Mouse (Mus musculus) spleen, adult 18-20 months (tissue): ENCODE results near the gene Rpl35a.
"Not testable (repeated sequence)": the region's sequence is repeated elsewhere in the genome, so short reads cannot be mapped to it uniquely, and the experiment has no call there.

Source experiments
- DNase-seq, 2 experiments: peaks; one replicate each; pipeline ENCODE4 v3.0.0; 2022; ENCODE audit warnings: mixed read lengths in 2 of 2

Rpl35a gene

GRCm38 (mm10) chr16:33056095-33056785, at the start of gene Rpl35a, which contains the start of gene Iqcg:
Gene Rpl35a, plus strand, starts transcription at chr16:33056453.
Gene Iqcg, minus strand, starts transcription at chr16:33056218.
- peak; percentile 79 to 91 for DNase-seq

GRCm38 (mm10) chr16:33006888-33007287, 49.4 kb upstream of the Rpl35a start:
- DNase-seq: no peak

- DNase-seq: no peak
Measured at GRCm38 (mm10) chr16:33007436-33007835, 48.8 kb upstream of the Rpl35a start.

GRCm38 (mm10) chr16:33010166-33010565, 46.1 kb upstream of the Rpl35a start:
- no peak for DNase-seq

- DNase-seq: no peak
Measured at GRCm38 (mm10) chr16:33013801-33014200, 42.5 kb upstream of the Rpl35a start.

GRCm38 (mm10) chr16:33014921-33015320, 41.3 kb upstream of the Rpl35a start:
- DNase-seq: no peak

- no peak for DNase-seq
Measured at GRCm38 (mm10) chr16:33015396-33015907, 40.8 kb upstream of the Rpl35a start.

- no peak for DNase-seq
Measured at GRCm38 (mm10) chr16:33015986-33016385, 40.3 kb upstream of the Rpl35a start.

- no peak for DNase-seq
Measured at GRCm38 (mm10) chr16:33017677-33018349, 38.4 kb upstream of the Rpl35a start.

GRCm38 (mm10) chr16:33019117-33019770, 37.0 kb upstream of the Rpl35a start:
- DNase-seq: no peak

- no peak for DNase-seq
Measured at GRCm38 (mm10) chr16:33021381-33021780, 34.9 kb upstream of the Rpl35a start.

GRCm38 (mm10) chr16:33023750-33024149, 32.5 kb upstream of the Rpl35a start:
- DNase-seq: peak; percentile 56 to 82

GRCm38 (mm10) chr16:33024456-33025104, 31.7 kb upstream of the Rpl35a start:
- DNase-seq: no peak

- no peak for DNase-seq
Measured at GRCm38 (mm10) chr16:33026357-33026756, 29.9 kb upstream of the Rpl35a start.

- DNase-seq: no peak
Measured at GRCm38 (mm10) chr16:33036006-33036405, 20.2 kb upstream of the Rpl35a start.

- no peak for DNase-seq
Measured at GRCm38 (mm10) chr16:33042682-33043081, 13.6 kb upstream of the Rpl35a start.

- DNase-seq: no peak
Measured at GRCm38 (mm10) chr16:33043268-33043667, 13.0 kb upstream of the Rpl35a start.

GRCm38 (mm10) chr16:33048004-33048403, 8.2 kb upstream of the Rpl35a start:
- no peak for DNase-seq

GRCm38 (mm10) chr16:33048686-33049085, 7.6 kb upstream of the Rpl35a start:
- DNase-seq: no peak

- no peak for DNase-seq
Measured at GRCm38 (mm10) chr16:33049809-33050208, 6.4 kb upstream of the Rpl35a start.

- DNase-seq: no peak
Measured at GRCm38 (mm10) chr16:33053141-33053540, 3.1 kb upstream of the Rpl35a start.

GRCm38 (mm10) chr16:33054927-33055326, 1.3 kb upstream of the Rpl35a start:
- not testable (repeated sequence) for DNase-seq

- peak in 1 of 2 experiments; percentile 14 for DNase-seq
Measured at GRCm38 (mm10) chr16:33055655-33056054, 598 bp upstream of the Rpl35a start.
